Mouse (Mus musculus) embryonic fibroblast, embryonic 13.5 days (primary cell): ENCODE results near the gene Fcmr.

ENCODE experiments used
- CTCF ChIP-seq: IDR thresholded peaks from 2 replicates; pipeline ENCODE4 v1.5.1; 2011; ENCODE audit warnings: mild to moderate bottlenecking, control low read depth, low read length, moderate library complexity, borderline replicate concordance; ENCODE audit not compliant: insufficient read depth
- POLR2A ChIP-seq: IDR thresholded peaks from 2 replicates; pipeline ENCODE4 v1.6.1; 2011; ENCODE audit warnings: low read depth, mild to moderate bottlenecking, control low read depth, low read length, moderate library complexity

- no peak for TF ChIP-seq CTCF
- no peak for TF ChIP-seq POLR2A
Measured at GRCm38 (mm10) chr1:130829906-130830830, 35.3 kb upstream of the Fcmr start.
